Mouse (Mus musculus): ENCODE measurements around the gene Slc6a13. TPM values are rescaled to one million over a fixed set of nuclear protein-coding genes. Genes with fewer than 3 reads are reported as not detected.

The Slc6a13 gene
- total RNA-seq, 2 experiments from 2014 or later, result 8.9 to 11.6 TPM

DNA sequence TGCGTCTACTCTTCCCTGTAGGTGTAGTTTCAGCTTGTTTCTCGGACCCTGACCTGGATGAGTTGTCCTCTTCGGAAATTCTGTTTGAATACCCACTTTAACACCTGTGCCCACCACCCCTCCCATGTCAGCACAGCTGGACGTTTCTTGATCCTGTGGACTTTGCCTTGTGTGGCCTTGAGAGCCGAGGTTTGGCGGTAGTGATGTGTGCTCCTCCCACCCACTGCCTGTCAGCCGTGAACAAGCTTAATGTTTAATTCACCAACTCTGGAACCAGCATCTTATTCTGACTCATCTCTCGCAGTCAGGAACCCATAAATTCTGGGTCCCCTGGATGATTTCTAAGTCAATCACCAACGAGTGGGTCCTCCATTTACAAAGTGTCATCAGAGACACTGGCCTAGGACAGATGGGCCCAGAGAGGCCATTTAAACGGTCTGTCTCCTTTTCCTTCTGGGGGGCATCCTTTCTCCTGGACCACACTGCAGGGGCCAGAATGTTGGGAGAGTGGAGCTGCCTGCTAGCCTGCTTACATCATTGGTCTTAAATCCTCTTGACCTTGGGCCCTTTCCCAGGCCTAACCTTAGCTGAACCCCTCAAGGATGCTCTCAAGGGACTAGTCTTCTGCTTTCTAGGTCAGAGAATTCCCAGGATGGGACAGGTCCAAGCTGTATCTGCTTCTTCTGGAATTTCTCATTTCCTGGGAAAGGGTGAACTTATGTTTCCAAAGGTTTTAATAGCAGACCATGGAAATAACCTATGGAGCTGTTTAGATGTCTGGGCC is 71.4 kb downstream of the Slc6a13 start:
- peak in 1 of 2 experiments; percentile 36 for DNase-seq (ENCODE audit: low spot score in 2 of 2)

DNA sequence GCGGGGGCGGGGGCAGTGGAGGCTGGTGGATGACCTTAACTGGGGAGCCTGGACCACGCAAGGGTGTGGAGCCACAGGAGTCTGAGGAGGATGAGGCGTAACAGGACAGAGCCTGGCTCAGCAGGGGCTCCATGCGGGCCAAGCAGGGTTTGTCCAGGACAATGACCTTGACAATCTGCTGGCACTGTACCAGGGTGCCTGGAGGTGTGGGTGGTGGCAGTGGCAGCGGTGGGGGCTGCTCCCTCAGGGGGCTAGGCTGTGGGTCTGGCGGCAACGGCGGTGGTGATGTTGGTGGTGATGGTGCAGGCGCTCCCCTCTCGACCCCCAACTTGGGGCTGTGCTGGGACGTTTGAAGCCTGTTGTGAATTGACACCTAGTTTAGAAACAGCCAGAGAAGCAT is 76.1 kb downstream of the Slc6a13 start:
- no peak for DNase-seq (ENCODE audit: low spot score in 2 of 2)

DNA sequence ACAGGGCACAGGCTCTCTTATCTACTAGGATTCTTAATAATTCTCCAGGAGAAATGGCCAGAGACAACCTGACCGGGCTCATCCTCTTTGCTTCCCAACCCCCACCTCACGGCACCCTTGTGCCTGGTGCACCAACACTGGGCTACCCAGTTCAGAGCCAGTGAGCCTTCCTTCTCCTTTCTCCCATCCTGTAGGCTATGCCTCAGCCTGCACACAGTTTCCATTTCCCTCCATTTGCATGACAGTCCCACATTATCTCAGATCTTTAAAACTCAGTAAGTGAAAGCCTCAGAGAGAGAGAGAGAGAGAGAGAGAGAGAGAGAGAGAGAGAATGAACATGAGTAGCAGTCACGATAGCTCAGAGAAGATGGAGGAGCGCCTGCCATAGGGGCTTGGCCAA is 78.2 kb downstream of the Slc6a13 start:
- no peak for DNase-seq (ENCODE audit: low spot score in 2 of 2)

DNA sequence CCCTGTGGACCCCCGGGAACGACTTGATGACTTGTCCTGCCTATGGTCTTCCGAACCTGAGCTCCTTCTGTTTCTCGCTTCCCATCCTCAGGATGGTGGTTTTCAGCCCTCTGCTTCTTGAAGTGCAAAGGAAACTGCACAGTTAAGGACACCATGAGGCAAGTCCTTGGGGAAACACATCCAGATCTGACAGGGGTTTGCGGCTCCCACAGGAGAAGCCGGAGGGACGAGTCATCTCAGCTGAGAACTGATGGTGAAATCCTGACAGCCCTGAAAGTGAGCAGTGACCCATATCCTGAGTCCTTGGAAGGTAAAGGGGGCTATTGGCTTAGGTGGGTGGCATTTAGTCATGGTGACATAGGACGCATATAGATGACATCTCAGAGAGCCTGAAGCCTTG is 80.5 kb downstream of the Slc6a13 start:
- DNase-seq (ENCODE audit: low spot score in 2 of 2), result no peak

DNA sequence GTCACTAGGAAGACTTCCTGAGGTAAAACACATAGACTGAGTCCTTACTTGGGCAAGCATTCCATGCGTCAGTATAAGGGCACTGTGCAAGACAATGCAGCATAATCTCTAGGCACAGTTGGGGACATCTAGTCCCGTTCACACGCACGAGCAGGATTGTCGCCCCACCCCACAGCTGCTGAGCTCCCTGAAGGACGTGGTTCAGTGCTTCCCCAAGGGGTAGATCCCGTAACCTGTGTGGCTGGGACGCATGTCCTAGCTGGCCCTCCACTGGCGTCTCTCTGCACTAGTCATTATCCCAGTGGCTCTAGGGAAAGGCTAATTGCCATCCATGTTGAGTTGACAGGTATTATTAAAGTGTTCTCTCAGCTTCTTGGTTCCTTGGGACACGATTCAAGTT is 82.0 kb downstream of the Slc6a13 start:
- no peak for DNase-seq (ENCODE audit: low spot score in 2 of 2)

DNA sequence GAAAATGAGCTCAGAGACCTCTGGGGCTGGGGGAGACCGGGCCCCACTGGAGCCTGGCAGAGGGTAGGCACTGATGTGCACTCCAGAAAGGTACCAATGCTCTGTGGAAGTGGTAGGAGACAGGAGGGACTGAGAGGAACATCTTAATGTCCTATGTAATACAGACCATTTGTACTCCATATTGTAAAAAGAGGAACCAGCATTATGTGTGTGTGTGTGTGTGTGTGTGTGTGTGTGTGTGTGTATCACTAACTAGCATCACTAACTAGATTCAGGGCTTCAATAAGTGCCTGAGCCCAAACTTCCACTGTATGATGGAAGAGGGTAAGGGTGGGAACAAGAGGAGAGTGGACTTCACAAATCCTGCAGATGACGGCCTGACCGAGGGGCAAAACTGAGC is 85.4 kb downstream of the Slc6a13 start:
- DNase-seq (ENCODE audit: low spot score in 2 of 2), result no peak

Small RNA genes lying within 50 kb of the gene (microRNA-seq; reads per million reads assigned to microRNA genes)
- 0 reads per million in 2 experiments for gene Gm24855

Other genes with a start within 250 kb of the Slc6a13 start
- gene Mical3, start 169.2 kb upstream of the Slc6a13 start, total RNA-seq (2021), result 10 to 100 TPM; 75.0 to 80.8 TPM
- 10 to 100 TPM; 11.4 to 12.8 TPM for gene Pex26, start 116.6 kb upstream of the Slc6a13 start, total RNA-seq (2021)
- 1 to 10 TPM; 6.3 to 7.8 TPM for gene Tuba8, start 89.5 kb upstream of the Slc6a13 start, total RNA-seq (2021)
- gene Usp18, start 54.3 kb upstream of the Slc6a13 start, total RNA-seq (2021), result under 1 TPM; 0.30 to 0.64 TPM
- 1 to 10 TPM; 2.2 to 2.3 TPM for gene Slc6a12, start 42.8 kb downstream of the Slc6a13 start, total RNA-seq (2021)
- 100 to 1,000 TPM; 132 to 138 TPM for gene Iqsec3, start 173.5 kb downstream of the Slc6a13 start, total RNA-seq (2021)